Mouse (Mus musculus) liver, adult 2 months (tissue): ENCODE data around the gene Colgalt1. TPM values are rescaled to one million over a fixed set of nuclear protein-coding genes. Genes with fewer than 3 reads are reported as not detected.

ENCODE experiments used
- DNase-seq: peaks from one replicate; pipeline ENCODE4 v3.0.0-alpha.2; 2011; ENCODE audit warnings: low read depth, low spot score; ENCODE audit errors: extremely low read depth
- H3K27ac ChIP-seq: fragments of 200-500 bp; replicated peaks from 2 replicates; pipeline ENCODE4 v1.5.1; 2012; ENCODE audit warnings: low read depth, mild to moderate bottlenecking, control low read depth, inconsistent platforms, low read length; ENCODE audit not compliant: insufficient read depth
- H3K27me3 ChIP-seq: fragments of 200-500 bp; 2 replicates; pipeline ENCODE4 v1.6.1; 2012; ENCODE audit warnings: mild to moderate bottlenecking, moderate library complexity, low read length, inconsistent platforms; ENCODE audit not compliant: control insufficient read depth, insufficient read depth
- H3K36me3 ChIP-seq: fragments of 200-500 bp; 2 replicates; pipeline ENCODE4 v1.6.1; 2012; ENCODE audit warnings: low read length, inconsistent platforms; ENCODE audit not compliant: control insufficient read depth, insufficient read depth
- H3K4me1 ChIP-seq: fragments of 200-500 bp; 2 replicates; pipeline ENCODE4 v1.6.1; 2011; ENCODE audit warnings: low read length; ENCODE audit not compliant: control insufficient read depth, insufficient read depth
- H3K4me3 ChIP-seq: fragments of 200-500 bp; 2 replicates; pipeline ENCODE4 v1.5.1; 2011; ENCODE audit warnings: low read depth, mild to moderate bottlenecking, control low read depth, low read length, moderate library complexity; ENCODE audit not compliant: insufficient read depth
- H3K79me2 ChIP-seq: fragments of 200-500 bp; 2 replicates; pipeline ENCODE4 v1.6.1; 2012; ENCODE audit warnings: inconsistent platforms, mild to moderate bottlenecking, low read length, moderate library complexity; ENCODE audit not compliant: control insufficient read depth, insufficient read depth
- H3K9ac ChIP-seq: fragments of 200-500 bp; 2 replicates; pipeline ENCODE4 v1.6.1; 2012; ENCODE audit warnings: low read depth, mild to moderate bottlenecking, control low read depth, inconsistent platforms, low read length
- CTCF ChIP-seq: fragments of 200-500 bp; IDR thresholded peaks from 2 replicates; pipeline ENCODE4 v1.5.1; 2011; ENCODE audit warnings: low read depth, low read length, control low read depth
- POLR2A ChIP-seq: fragments of 200-500 bp; IDR thresholded peaks from 2 replicates; pipeline ENCODE4 v1.6.1; 2011; ENCODE audit warnings: low read length, control low read depth; ENCODE audit not compliant: insufficient read depth; ENCODE audit errors: extremely low read depth
- WGBS: fragments of 180-500 bp; shearing (Covaris S2); methylation state at CpG from one replicate; pipeline ENCODE4 v1.1.7; 2018; 5-methylcytosine and 5-hydroxymethylcytosine counted together
- polyA plus RNA-seq: library from polyadenylated mRNA; depleted of rRNA; stranded (reverse); fragments of >200 nt; gene quantifications from 2 replicates; pipeline ENCODE4 v1.2.3, GENCODE M21; 2012
- total RNA-seq: library from RNA; depleted of rRNA; stranded (reverse); fragments of >200 nt; gene quantifications from 2 replicates; pipeline ENCODE4 v1.2.3, GENCODE M21; 2014

The Colgalt1 gene
- total and polyA plus RNA-seq, 2 experiments: 43.2 to 77.3 TPM

GRCm38 (mm10) chr8:71572077-71572476 is 38.7 kb upstream of the Colgalt1 start:
- Histone ChIP-seq H3K36me3 (no peaks in the 10 kb centered on the region), H3K27me3 (no peaks in the 10 kb centered on the region), H3K79me2 (0 out of 2 replicates have a peak, but pooled peaks cover 2% of the 10 kb centered on the region), H3K4me1 (peaks cover 4% of the 10 kb centered on the region; the same call in 1 of the 2 replicates), H3K4me3 (no peak overlapping the region), H3K27ac (no peak overlapping the region), H3K9ac (no peak overlapping the region)
- DNase-seq: no peak
- WGBS: 84% methylated on average over 2 of the region's 2 CpGs
- no peak for TF ChIP-seq POLR2A
- no peak for TF ChIP-seq CTCF

- H3K27ac ChIP-seq: no peak overlapping the region
- H3K36me3 ChIP-seq: no peaks in the 10 kb centered on the region
- no peaks in the 10 kb centered on the region for H3K27me3 ChIP-seq
- no peak for DNase-seq
- 58% methylated on average over 9 of the region's 9 CpGs for WGBS
- H3K9ac ChIP-seq: no peak overlapping the region
- H3K79me2 ChIP-seq: 0 out of 2 replicates have a peak, but pooled peaks cover 2% of the 10 kb centered on the region
- H3K4me1 ChIP-seq: peaks cover 3% of the 10 kb centered on the region; the same call in 1 of the 2 replicates
- no peak overlapping the region for H3K4me3 ChIP-seq
- no peak for TF ChIP-seq CTCF
- TF ChIP-seq POLR2A: no peak
Observed at GRCm38 (mm10) chr8:71572847-71573633, 37.8 kb upstream of the Colgalt1 start.

GRCm38 (mm10) chr8:71574426-71574825 is 36.4 kb upstream of the Colgalt1 start:
- Histone ChIP-seq H3K4me3 (no peak overlapping the region), H3K27me3 (no peaks in the 10 kb centered on the region), H3K4me1 (no peaks in the 10 kb centered on the region), H3K36me3 (no peaks in the 10 kb centered on the region), H3K9ac (no peak overlapping the region), H3K27ac (no peak overlapping the region), H3K79me2 (0 out of 2 replicates have a peak, but pooled peaks cover 2% of the 10 kb centered on the region)
- TF ChIP-seq POLR2A (no peak), CTCF (no peak)
- DNase-seq: no peak
- WGBS: 80% methylated on average over 7 of the region's 7 CpGs

- no peak overlapping the region for H3K27ac ChIP-seq
- no peaks in the 10 kb centered on the region for H3K4me1 ChIP-seq
- H3K27me3 ChIP-seq: no peaks in the 10 kb centered on the region
- no peaks in the 10 kb centered on the region for H3K36me3 ChIP-seq
- 67% methylated on average over 1 of the region's 1 CpGs for WGBS
- no peak overlapping the region for H3K9ac ChIP-seq
- DNase-seq: no peak
- H3K4me3 ChIP-seq: no peak overlapping the region
- H3K79me2 ChIP-seq: 0 out of 2 replicates have a peak, but pooled peaks cover 2% of the 10 kb centered on the region
- TF ChIP-seq CTCF: no peak
- TF ChIP-seq POLR2A: no peak
Observed at GRCm38 (mm10) chr8:71575020-71575419, 35.8 kb upstream of the Colgalt1 start.

GRCm38 (mm10) chr8:71577856-71578387 is 32.9 kb upstream of the Colgalt1 start:
- no peak for DNase-seq
- 73% methylated on average over 4 of the region's 4 CpGs for WGBS
- H3K36me3 ChIP-seq: no peaks in the 10 kb centered on the region
- no peak overlapping the region for H3K9ac ChIP-seq
- 0 out of 2 replicates have a peak, but pooled peaks cover 2% of the 10 kb centered on the region for H3K79me2 ChIP-seq
- no peak overlapping the region for H3K4me3 ChIP-seq
- H3K27ac ChIP-seq: no peak overlapping the region
- no peaks in the 10 kb centered on the region for H3K27me3 ChIP-seq
- TF ChIP-seq POLR2A (no peak), CTCF (no peak)
- no peaks in the 10 kb centered on the region for H3K4me1 ChIP-seq

GRCm38 (mm10) chr8:71579009-71579408 is 31.8 kb upstream of the Colgalt1 start:
- no peaks in the 10 kb centered on the region for H3K36me3 ChIP-seq
- no peaks in the 10 kb centered on the region for H3K27me3 ChIP-seq
- no peak overlapping the region for H3K9ac ChIP-seq
- no peak overlapping the region for H3K4me3 ChIP-seq
- 86% methylated on average over 1 of the region's 1 CpGs for WGBS
- no peaks in the 10 kb centered on the region for H3K4me1 ChIP-seq
- 0 out of 2 replicates have a peak, but pooled peaks cover 2% of the 10 kb centered on the region for H3K79me2 ChIP-seq
- DNase-seq: no peak
- no peak overlapping the region for H3K27ac ChIP-seq
- TF ChIP-seq POLR2A (no peak), CTCF (no peak)
